Mouse (Mus musculus): ENCODE measurements around the gene Rgl3.

- TF ChIP-seq CTCF (IDR thresholded peaks at IDR 0.05; ENCODE audit: low read depth, low read length) (no peak), POLR2A (IDR thresholded peaks at IDR 0.05; ENCODE audit: extremely low read depth, insufficient read depth, low read length) (no peak)
Measured at GRCm38 (mm10) chr9:21953600-21953999, 35.6 kb downstream of the Rgl3 start.
